Mouse (Mus musculus): ENCODE measurements at regions not wholly inside any gene's neighbourhood (a gene's known extent, or its start where the extent isn't known, plus 50 kb on each side); places are given as distances from the start of the nearest gene placed in this dataset.
"Not testable (repeated sequence)": the region's sequence is repeated elsewhere in the genome, so short reads cannot be mapped to it uniquely, and the experiment has no call there.

GRCm38 (mm10) chr5:97831421-97831820 lies 199.4 kb downstream of the Antxr2 start:
- Histone ChIP-seq H3K9ac (replicated peaks) (no peak overlapping the region), H3K36me3 (no peaks in the 10 kb centered on the region), H3K4me2 (no peak overlapping the region), H3K9me3 (replicated peaks) (no peaks in the 10 kb centered on the region), H3K4me3 (replicated peaks) (no peak overlapping the region), H3K27me3 (replicated peaks) (no peaks in the 10 kb centered on the region), H3K27ac (replicated peaks) (no peak overlapping the region), H3K4me1 (no peaks in the 10 kb centered on the region)
- ATAC-seq (ENCODE audit: low FRiP score), result no peak
- WGBS, result 81% methylated on average over 1 of the region's 1 CpGs

- Histone ChIP-seq H3K4me2 (no peak overlapping the region), H3K27me3 (replicated peaks) (no peaks in the 10 kb centered on the region), H3K36me3 (no peaks in the 10 kb centered on the region), H3K9ac (replicated peaks) (no peak overlapping the region), H3K4me3 (replicated peaks) (no peak overlapping the region), H3K4me1 (no peaks in the 10 kb centered on the region), H3K9me3 (replicated peaks) (no peaks in the 10 kb centered on the region), H3K27ac (replicated peaks) (no peak overlapping the region)
- WGBS, result 81% methylated on average over 3 of the region's 3 CpGs
- ATAC-seq (ENCODE audit: low FRiP score), result no peak
Measured at GRCm38 (mm10) chr5:97817485-97817884, 213.4 kb downstream of the Antxr2 start.

GRCm38 (mm10) chr5:97815357-97815756 lies 215.5 kb downstream of the Antxr2 start:
- Histone ChIP-seq H3K9ac (replicated peaks) (no peak overlapping the region), H3K4me2 (no peak overlapping the region), H3K27ac (replicated peaks) (no peak overlapping the region), H3K36me3 (no peaks in the 10 kb centered on the region), H3K4me1 (no peaks in the 10 kb centered on the region), H3K9me3 (replicated peaks) (no peaks in the 10 kb centered on the region), H3K27me3 (replicated peaks) (no peaks in the 10 kb centered on the region), H3K4me3 (replicated peaks) (no peak overlapping the region)
- no peak for ATAC-seq (ENCODE audit: low FRiP score)
- 94% methylated on average over 6 of the region's 6 CpGs for WGBS

- Histone ChIP-seq H3K4me1 (no peaks in the 10 kb centered on the region), H3K36me3 (no peaks in the 10 kb centered on the region), H3K4me2 (no peak overlapping the region), H3K4me3 (replicated peaks) (no peak overlapping the region), H3K27me3 (replicated peaks) (no peaks in the 10 kb centered on the region), H3K9me3 (replicated peaks) (no peaks in the 10 kb centered on the region), H3K27ac (replicated peaks) (no peak overlapping the region), H3K9ac (replicated peaks) (no peak overlapping the region)
- no peak for ATAC-seq (ENCODE audit: low FRiP score)
- WGBS, result 88% methylated on average over 2 of the region's 2 CpGs
Measured at GRCm38 (mm10) chr5:97814700-97815099, 216.1 kb downstream of the Antxr2 start.

- H3K27ac ChIP-seq (replicated peaks), result no peak overlapping the region
- no peaks in the 10 kb centered on the region for H3K4me1 ChIP-seq
- no peaks in the 10 kb centered on the region for H3K9me3 ChIP-seq (replicated peaks)
- H3K4me3 ChIP-seq (replicated peaks), result no peak overlapping the region
- ATAC-seq (ENCODE audit: low FRiP score), result no peak
- H3K27me3 ChIP-seq (replicated peaks), result no peaks in the 10 kb centered on the region
- no peak overlapping the region for H3K4me2 ChIP-seq
- WGBS, result 95% methylated on average over 1 of the region's 1 CpGs
- no peak overlapping the region for H3K9ac ChIP-seq (replicated peaks)
- no peaks in the 10 kb centered on the region for H3K36me3 ChIP-seq
Measured at GRCm38 (mm10) chr5:97812611-97813350, 218.1 kb downstream of the Antxr2 start.

GRCm38 (mm10) chr5:97809007-97809406 lies 221.8 kb downstream of the Antxr2 start:
- no peak for ATAC-seq (ENCODE audit: low FRiP score)
- Histone ChIP-seq H3K4me3 (replicated peaks) (no peak overlapping the region), H3K27ac (replicated peaks) (no peak overlapping the region), H3K9ac (replicated peaks) (no peak overlapping the region), H3K4me1 (no peaks in the 10 kb centered on the region), H3K4me2 (no peak overlapping the region), H3K9me3 (replicated peaks) (no peaks in the 10 kb centered on the region), H3K27me3 (replicated peaks) (no peaks in the 10 kb centered on the region), H3K36me3 (no peaks in the 10 kb centered on the region)
- WGBS, result 48% methylated on average over 2 of the region's 2 CpGs

- H3K4me3 ChIP-seq (replicated peaks), result no peak overlapping the region
- H3K4me1 ChIP-seq, result no peaks in the 10 kb centered on the region
- H3K9me3 ChIP-seq (replicated peaks), result no peaks in the 10 kb centered on the region
- H3K36me3 ChIP-seq, result no peaks in the 10 kb centered on the region
- H3K27me3 ChIP-seq (replicated peaks), result no peaks in the 10 kb centered on the region
- H3K27ac ChIP-seq (replicated peaks), result no peak overlapping the region
- no peak for ATAC-seq (ENCODE audit: low FRiP score)
- 85% methylated on average over 1 of the region's 1 CpGs for WGBS
- no peak overlapping the region for H3K4me2 ChIP-seq
- no peak overlapping the region for H3K9ac ChIP-seq (replicated peaks)
Measured at GRCm38 (mm10) chr5:97807171-97807570, 223.7 kb downstream of the Antxr2 start.

- Histone ChIP-seq H3K36me3 (no peaks in the 10 kb centered on the region), H3K4me1 (no peaks in the 10 kb centered on the region), H3K4me3 (replicated peaks) (no peak overlapping the region), H3K4me2 (no peak overlapping the region), H3K27ac (replicated peaks) (no peak overlapping the region), H3K9ac (replicated peaks) (no peak overlapping the region), H3K9me3 (replicated peaks) (no peaks in the 10 kb centered on the region), H3K27me3 (replicated peaks) (no peaks in the 10 kb centered on the region)
- ATAC-seq (ENCODE audit: low FRiP score), result no peak
Measured at GRCm38 (mm10) chr5:97806754-97807153, 224.1 kb downstream of the Antxr2 start.

- H3K4me3 ChIP-seq (replicated peaks), result no peak overlapping the region
- no peak for ATAC-seq (ENCODE audit: low FRiP score)
Measured at GRCm38 (mm10) chr5:97800017-97800416, 230.8 kb downstream of the Antxr2 start.

GRCm38 (mm10) chr5:97788175-97788574 lies 242.7 kb downstream of the Antxr2 start:
- H3K4me1 ChIP-seq, result no peaks in the 10 kb centered on the region
- WGBS, result 77% methylated on average over 9 of the region's 9 CpGs

More at GRCm38 (mm10) chr5:97800017-97800416, 230.8 kb downstream of the Antxr2 start:
- no peaks in the 10 kb centered on the region for H3K27me3 ChIP-seq (replicated peaks)
- no peaks in the 10 kb centered on the region for H3K9me3 ChIP-seq (replicated peaks)
- no peak overlapping the region for H3K4me2 ChIP-seq
- no peak overlapping the region for H3K9ac ChIP-seq (replicated peaks)
- H3K27ac ChIP-seq (replicated peaks), result no peak overlapping the region
- WGBS, result 29% methylated on average over 3 of the region's 3 CpGs
- no peaks in the 10 kb centered on the region for H3K36me3 ChIP-seq
- H3K4me1 ChIP-seq, result no peaks in the 10 kb centered on the region

GRCm38 (mm10) chr5:97787001-97787400 lies 243.8 kb downstream of the Antxr2 start:
- no peak overlapping the region for H3K4me2 ChIP-seq
- H3K4me3 ChIP-seq (replicated peaks), result no peak overlapping the region
- no peaks in the 10 kb centered on the region for H3K9me3 ChIP-seq (replicated peaks)
- WGBS, result 83% methylated on average over 5 of the region's 5 CpGs
- no peak for ATAC-seq (ENCODE audit: low FRiP score)
- no peak overlapping the region for H3K27ac ChIP-seq (replicated peaks)
- no peaks in the 10 kb centered on the region for H3K4me1 ChIP-seq
- H3K27me3 ChIP-seq (replicated peaks), result no peaks in the 10 kb centered on the region
- no peaks in the 10 kb centered on the region for H3K36me3 ChIP-seq
- no peak overlapping the region for H3K9ac ChIP-seq (replicated peaks)

More at GRCm38 (mm10) chr5:97788175-97788574, 242.7 kb downstream of the Antxr2 start:
- Histone ChIP-seq H3K4me3 (replicated peaks) (no peak overlapping the region), H3K9ac (replicated peaks) (no peak overlapping the region), H3K36me3 (no peaks in the 10 kb centered on the region), H3K27me3 (replicated peaks) (no peaks in the 10 kb centered on the region), H3K9me3 (replicated peaks) (no peaks in the 10 kb centered on the region), H3K27ac (replicated peaks) (no peak overlapping the region), H3K4me2 (no peak overlapping the region)
- no peak for ATAC-seq (ENCODE audit: low FRiP score)

GRCm38 (mm10) chr5:97775100-97775499 lies 255.7 kb downstream of the Antxr2 start:
- 87% methylated on average over 3 of the region's 3 CpGs for WGBS

More at GRCm38 (mm10) chr5:97775100-97775499, 255.7 kb downstream of the Antxr2 start:
- H3K4me2 ChIP-seq; ATAC-seq (ENCODE audit: low FRiP score); H3K36me3 ChIP-seq; H3K9ac ChIP-seq (replicated peaks); H3K4me1 ChIP-seq; H3K27me3 ChIP-seq (replicated peaks); H3K9me3 ChIP-seq (replicated peaks); H3K27ac ChIP-seq (replicated peaks); H3K4me3 ChIP-seq (replicated peaks): not testable (repeated sequence)
